Mouse (Mus musculus) lung, postnatal 0 days (tissue): ENCODE results near the gene Ncbp2. TPM values are rescaled to one million over a fixed set of nuclear protein-coding genes. Genes with fewer than 3 reads are reported as not detected.

Experiments
- ATAC-seq: fragments of 200-750 bp; cut with Nextera tagmentation; 2 replicates; pipeline ENCODE4 v1.8.0; 2017; ENCODE audit warnings: moderate library complexity
- DNase-seq: peaks from one replicate; pipeline ENCODE4 v3.0.0-alpha.2; 2016; ENCODE audit warnings: low spot score
- H3K27ac ChIP-seq: fragments of 300-500 bp; sonication (generic); 2 replicates; pipeline ENCODE4 v1.5.1; 2014; ENCODE audit warnings: antibody characterized with exemption, mild to moderate bottlenecking, low read length, mixed read lengths
- H3K27me3 ChIP-seq: fragments of 300-500 bp; sonication (generic); replicated peaks from 2 replicates; pipeline ENCODE4 v1.6.1; 2014; ENCODE audit warnings: low read length, mixed read lengths; ENCODE audit not compliant: insufficient read depth
- H3K36me3 ChIP-seq: fragments of 300-500 bp; sonication (generic); 2 replicates; pipeline ENCODE4 v1.6.1; 2014; ENCODE audit warnings: low read length, mixed read lengths; ENCODE audit not compliant: insufficient read depth
- H3K4me1 ChIP-seq: fragments of 300-500 bp; sonication (generic); 2 replicates; pipeline ENCODE4 v1.6.1; 2014; ENCODE audit warnings: antibody characterized with exemption, low read depth, low read length, mixed read lengths; ENCODE audit not compliant: insufficient read depth
- H3K4me2 ChIP-seq: fragments of 300-500 bp; sonication (generic); replicated peaks from 2 replicates; pipeline ENCODE4 v1.6.1; 2014; ENCODE audit warnings: low read depth, mild to moderate bottlenecking, low read length, moderate library complexity, mixed read lengths
- H3K4me3 ChIP-seq: fragments of 300-500 bp; sonication (generic); 2 replicates; pipeline ENCODE4 v1.5.1; 2014; ENCODE audit warnings: low read depth, low read length
- H3K9ac ChIP-seq: fragments of 300-500 bp; sonication (generic); replicated peaks from 2 replicates; pipeline ENCODE4 v1.6.1; 2014; ENCODE audit warnings: low read depth, mild to moderate bottlenecking
- H3K9me3 ChIP-seq: fragments of 300-500 bp; sonication (generic); 2 replicates; pipeline ENCODE4 v1.6.1; 2016; ENCODE audit warnings: low read length, mixed read lengths
- CTCF ChIP-seq: IDR thresholded peaks from 2 replicates; pipeline ENCODE4 v1.5.1; 2016; ENCODE audit warnings: antibody characterized with exemption, mild to moderate bottlenecking
- EP300 ChIP-seq: IDR thresholded peaks from 2 replicates; pipeline ENCODE4 v1.6.1; 2016; ENCODE audit warnings: antibody characterized with exemption, mild to moderate bottlenecking, control low read depth
- WGBS: fragments of 180-500 bp; shearing (Covaris S2); extraction: QIAGEN DNeasy Blood & Tissue Kit; methylation state at CpG from one replicate; pipeline ENCODE4 v1.1.7; 2014; 5-methylcytosine and 5-hydroxymethylcytosine counted together
- microRNA-seq: library from miRNA; unstranded; fragments of <30 nt; microRNA quantifications from one replicate; pipeline ENCODE4, GENCODE M21; 2016
- polyA plus RNA-seq: library from polyadenylated mRNA; unstranded; fragments of >200 nt; fragmentation: Nextera tagmentation; extraction: Ambion mirVana; gene quantifications from 2 replicates; pipeline ENCODE4 v1.2.1, GENCODE M21; 2015

Gene Ncbp2
- polyA plus RNA-seq, 1 experiment from 2014 or later = 38.6 TPM

GRCm38 (mm10) chr16:32010330-32010729 is 62.0 kb downstream of the Ncbp2 start:
- TF ChIP-seq EP300 = no peak
- no peak for TF ChIP-seq CTCF
- Histone ChIP-seq H3K27me3 (no peaks in the 10 kb centered on the region), H3K4me3 (no peak overlapping the region), H3K9me3 (no peaks in the 10 kb centered on the region), H3K36me3 (no peaks in the 10 kb centered on the region), H3K27ac (no peak overlapping the region), H3K4me1 (no peaks in the 10 kb centered on the region), H3K9ac (no peak overlapping the region), H3K4me2 (no peak overlapping the region)
- no peak for ATAC-seq
- 75% methylated on average over 4 of the region's 4 CpGs for WGBS
- DNase-seq = no peak

Small RNAs within 50 kb of the gene (microRNA-seq; reads per million reads assigned to microRNA genes)
- not detected for gene Gm26269

Other genes with a start within 250 kb of the Ncbp2 start
- 0.04 TPM in 1 of 2 replicates, not detected in the other for gene Meltf, start 69.7 kb upstream of the Ncbp2 start, polyA plus RNA-seq
- gene Pigz, start 14.7 kb upstream of the Ncbp2 start, polyA plus RNA-seq = 0.30 and 0.63 TPM in 2 replicates
- 79.7 and 82.8 TPM in 2 replicates for gene 0610012G03Rik, start within 50 bp of the Ncbp2 start, polyA plus RNA-seq
- 5.5 and 6.0 TPM in 2 replicates for gene Senp5, start 54.8 kb downstream of the Ncbp2 start, polyA plus RNA-seq
- gene Pak2, start 130.8 kb downstream of the Ncbp2 start, polyA plus RNA-seq = 25.8 and 30.6 TPM in 2 replicates
- 57.7 and 61.4 TPM in 2 replicates for gene Pigx, start 151.2 kb downstream of the Ncbp2 start, polyA plus RNA-seq
- 17.3 and 21.6 TPM in 2 replicates for gene Cep19, start 151.3 kb downstream of the Ncbp2 start, polyA plus RNA-seq
- 31.5 and 43.5 TPM in 2 replicates for gene Nrros, start 217.1 kb downstream of the Ncbp2 start, polyA plus RNA-seq
- 0.18 TPM in 1 of 2 replicates, not detected in the other for gene Bex6, start 231.3 kb downstream of the Ncbp2 start, polyA plus RNA-seq